Mouse (Mus musculus) forebrain, embryonic 12.5 days (tissue): ENCODE results near the gene Anapc11. TPM values are rescaled to one million over a fixed set of nuclear protein-coding genes. Genes with fewer than 3 reads are reported as not detected.
A peak's percentile ranks its signal among the peaks of the same experiment; 100 is the strongest.
"Not testable (repeated sequence)": the region's sequence is repeated elsewhere in the genome, so short reads cannot be mapped to it uniquely, and the experiment has no call there.

Experiments used
- ATAC-seq: fragments of 200-750 bp; cut with Nextera tagmentation; 2 replicates; pipeline ENCODE4 v1.8.0; 2017; ENCODE audit warnings: moderate TSS enrichment; ENCODE audit not compliant: low FRiP score
- H3K27ac ChIP-seq: fragments of 300-500 bp; sonication (generic); 2 replicates; pipeline ENCODE4 v1.5.1; 2016; ENCODE audit warnings: mild to moderate bottlenecking
- H3K27me3 ChIP-seq: fragments of 300-500 bp; sonication (generic); 2 replicates; pipeline ENCODE4 v1.6.1; 2016; ENCODE audit warnings: mild to moderate bottlenecking
- H3K36me3 ChIP-seq: fragments of 300-500 bp; sonication (generic); replicated peaks from 2 replicates; pipeline ENCODE4 v1.6.1; 2016; ENCODE audit warnings: mild to moderate bottlenecking
- H3K4me1 ChIP-seq: fragments of 300-500 bp; sonication (generic); 2 replicates; pipeline ENCODE4 v1.6.1; 2016
- H3K4me2 ChIP-seq: fragments of 300-500 bp; sonication (generic); 2 replicates; pipeline ENCODE4 v1.6.1; 2016; ENCODE audit warnings: mild to moderate bottlenecking, moderate library complexity
- H3K4me3 ChIP-seq: fragments of 300-500 bp; sonication (generic); replicated peaks from 2 replicates; pipeline ENCODE4 v1.5.1; 2016; ENCODE audit warnings: mild to moderate bottlenecking
- H3K9ac ChIP-seq: fragments of 300-500 bp; sonication (generic); 2 replicates; pipeline ENCODE4 v1.6.1; 2016; ENCODE audit warnings: mild to moderate bottlenecking
- H3K9me3 ChIP-seq: fragments of 300-500 bp; sonication (generic); 2 replicates; pipeline ENCODE4 v1.6.1; 2016
- WGBS: fragments of 180-500 bp; shearing (Covaris S2); methylation state at CpG from one replicate; pipeline ENCODE4 v1.1.7; 2016; 5-methylcytosine and 5-hydroxymethylcytosine counted together
- polyA plus RNA-seq: library from polyadenylated mRNA; unstranded; fragments of >200 nt; fragmentation: Nextera tagmentation; extraction: Ambion mirVana; gene quantifications from 2 replicates; pipeline ENCODE4 v1.2.1, GENCODE M21; 2016

Anapc11 gene
- polyA plus RNA-seq, 1 experiment from 2014 or later = 186 TPM

DNA sequence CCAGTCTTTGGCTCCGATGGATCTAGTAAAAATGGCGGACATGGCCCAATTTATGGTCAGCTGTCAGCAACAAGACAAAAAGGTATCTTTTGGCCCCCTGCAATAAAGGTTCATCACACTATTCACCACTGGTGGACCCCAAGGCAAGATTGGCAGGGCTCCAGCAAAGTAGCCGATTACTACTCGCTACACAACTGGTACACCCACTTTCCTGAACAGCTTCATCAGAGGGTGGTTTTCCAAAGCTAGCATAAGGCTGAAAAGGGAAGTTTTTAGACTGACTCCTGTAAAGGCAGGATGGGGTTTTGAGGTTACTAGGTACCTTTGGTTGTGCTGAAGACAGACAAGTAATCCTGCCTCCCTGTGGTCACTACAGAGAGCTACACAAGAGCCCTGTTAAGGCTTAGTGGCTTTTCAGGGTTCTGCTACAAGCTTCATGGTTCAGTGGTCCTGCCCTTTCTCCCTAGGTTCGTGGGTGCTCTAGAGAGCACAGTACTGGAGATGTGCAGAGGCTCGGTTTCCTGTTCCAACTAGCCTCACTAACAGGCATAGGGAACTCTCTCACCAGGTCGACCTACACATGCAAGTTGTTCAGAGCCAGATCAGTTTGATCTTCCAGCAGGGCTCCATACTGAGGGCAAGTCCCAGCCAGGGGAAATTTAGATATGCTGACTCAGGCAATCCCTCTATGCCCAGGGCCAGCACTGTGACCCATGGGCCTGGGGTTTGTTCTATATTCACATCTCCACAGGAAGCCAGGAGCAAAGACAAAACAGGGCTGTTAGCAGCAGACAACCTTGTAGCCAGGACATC lies 20.8 kb upstream of the Anapc11 start:
- H3K4me3 ChIP-seq = no peak overlapping the region
- H3K9ac ChIP-seq = peak overlapping the region; percentile 1; the same call in 1 of the 2 replicates
- ATAC-seq = no peak
- H3K4me1 ChIP-seq = peaks cover 37% of the 10 kb centered on the region
- peak overlapping the region; percentile 36; the same call in 1 of the 2 replicates for H3K27ac ChIP-seq
- 82% methylated on average over 7 of the region's 7 CpGs for WGBS
- no peaks in the 10 kb centered on the region for H3K27me3 ChIP-seq
- H3K36me3 ChIP-seq = peaks cover 31% of the 10 kb centered on the region
- no peak overlapping the region for H3K4me2 ChIP-seq
- no peaks in the 10 kb centered on the region for H3K9me3 ChIP-seq

DNA sequence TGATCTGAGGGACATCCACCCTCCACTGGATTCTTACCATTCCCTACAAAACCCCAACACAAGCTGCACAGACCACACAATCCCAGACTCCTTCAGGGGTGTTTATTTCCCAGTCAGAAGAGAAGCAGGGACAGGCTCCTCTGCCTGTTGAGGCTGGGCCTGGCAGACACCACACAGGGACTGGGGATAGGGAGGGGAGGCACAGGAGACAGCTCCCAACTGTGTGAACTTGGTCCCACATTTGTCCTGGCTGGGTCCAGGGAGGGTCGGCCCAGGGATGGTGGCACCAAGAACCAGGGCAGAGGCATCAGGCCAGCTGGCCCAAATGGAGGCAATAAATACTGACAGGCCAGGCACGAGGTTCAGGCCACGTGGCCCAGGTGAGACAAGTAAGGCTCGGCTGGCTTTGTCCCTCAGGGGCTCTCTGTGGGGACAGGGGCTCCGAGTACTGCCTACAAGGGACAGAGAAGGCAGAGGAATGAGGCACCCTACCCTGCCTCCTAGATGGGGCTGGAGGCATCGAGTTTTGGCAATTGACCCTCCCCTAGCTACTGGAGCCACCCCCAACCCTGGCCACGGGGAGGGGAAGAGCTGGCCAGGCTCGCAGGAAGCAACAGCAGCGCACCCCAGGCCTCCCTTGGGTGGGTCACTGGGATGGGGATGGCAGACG lies 20.1 kb upstream of the Anapc11 start:
- no peaks in the 10 kb centered on the region for H3K9me3 ChIP-seq
- no peaks in the 10 kb centered on the region for H3K27me3 ChIP-seq
- no peak for ATAC-seq
- H3K4me1 ChIP-seq = peaks cover 37% of the 10 kb centered on the region
- H3K4me3 ChIP-seq = no peak overlapping the region
- WGBS = 90% methylated on average over 10 of the region's 10 CpGs
- peaks cover 31% of the 10 kb centered on the region for H3K36me3 ChIP-seq
- H3K27ac ChIP-seq = 0 out of 2 replicates have a peak overlapping the region, but pooled peaks have one; percentile 13
- H3K9ac ChIP-seq = peak overlapping the region; percentile 1; the same call in 1 of the 2 replicates
- no peak overlapping the region for H3K4me2 ChIP-seq

- ATAC-seq = no peak
These were observed 19.5 kb upstream of the Anapc11 start for GRCm38 (mm10) chr11:120578694-120579243.

DNA sequence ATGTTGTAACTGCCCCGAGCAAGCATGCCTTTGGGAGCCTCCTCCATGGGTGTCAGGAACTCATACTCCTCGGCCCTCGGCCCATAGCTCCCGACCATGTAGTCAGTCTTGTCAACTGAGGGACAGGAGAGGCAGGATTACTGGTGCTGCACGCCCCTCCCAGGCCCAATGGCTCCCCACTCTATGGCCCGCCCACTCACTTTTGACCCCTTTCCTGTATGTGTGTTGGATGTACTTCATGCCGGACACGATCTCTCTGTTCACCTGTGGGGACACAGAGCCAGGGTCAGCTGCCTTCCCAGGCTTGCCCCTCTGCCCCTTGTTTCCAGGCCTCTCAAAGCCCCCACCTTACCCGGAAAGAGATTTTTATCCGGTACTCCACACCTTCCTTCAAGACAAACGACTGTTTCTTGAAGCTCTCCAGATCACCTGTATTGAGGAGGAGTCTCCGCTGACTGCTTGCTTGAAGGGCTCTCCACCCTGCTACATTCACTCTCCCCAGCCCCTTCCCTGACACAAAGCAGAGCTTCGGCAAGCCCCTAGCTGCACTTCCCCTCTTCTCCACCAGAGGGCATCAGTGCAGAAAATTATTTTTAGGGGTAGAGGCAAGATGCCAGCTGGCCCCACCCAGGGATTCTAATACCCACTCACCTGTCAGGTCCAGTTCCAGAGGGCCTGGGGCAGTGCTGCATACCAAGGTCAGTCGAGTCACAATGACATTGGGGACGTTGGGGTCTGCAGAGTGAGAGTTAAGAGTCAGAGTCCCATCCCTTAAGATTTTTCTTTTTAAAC lies 18.7 kb upstream of the Anapc11 start:
- 66% methylated on average over 15 of the region's 15 CpGs for WGBS

More at GRCm38 (mm10) chr11:120578694-120579243, 19.5 kb upstream of the Anapc11 start:
- Histone ChIP-seq H3K9me3 (0 out of 2 replicates have a peak, but pooled peaks cover 1% of the 10 kb centered on the region), H3K4me3 (no peak overlapping the region), H3K27me3 (no peaks in the 10 kb centered on the region), H3K27ac (0 out of 2 replicates have a peak overlapping the region, but pooled peaks have one; percentile 60), H3K4me2 (no peak overlapping the region), H3K9ac (no peak overlapping the region), H3K36me3 (peaks cover 36% of the 10 kb centered on the region), H3K4me1 (peaks cover 36% of the 10 kb centered on the region)
- WGBS = 87% methylated on average over 11 of the region's 11 CpGs

GRCm38 (mm10) chr11:120580190-120580589 lies 18.0 kb upstream of the Anapc11 start:
- 63% methylated on average over 7 of the region's 7 CpGs for WGBS
- H3K9me3 ChIP-seq = 0 out of 2 replicates have a peak, but pooled peaks cover 4% of the 10 kb centered on the region
- peaks cover 48% of the 10 kb centered on the region for H3K36me3 ChIP-seq
- H3K27ac ChIP-seq = peak overlapping the region; percentile 93
- peak overlapping the region; percentile 96 for H3K4me3 ChIP-seq
- peaks cover 25% of the 10 kb centered on the region for H3K4me1 ChIP-seq
- no peaks in the 10 kb centered on the region for H3K27me3 ChIP-seq
- peak overlapping the region; percentile 99 for H3K4me2 ChIP-seq
- H3K9ac ChIP-seq = peak overlapping the region; percentile 94
- no peak for ATAC-seq

More for the DNA sequence above, 18.7 kb upstream of the Anapc11 start:
- H3K36me3 ChIP-seq = peaks cover 43% of the 10 kb centered on the region
- H3K4me2 ChIP-seq = peak overlapping the region; percentile 99
- peaks cover 29% of the 10 kb centered on the region for H3K4me1 ChIP-seq
- peak overlapping the region; percentile 96 for H3K4me3 ChIP-seq
- peak overlapping the region; percentile 94; the same call in 1 of the 2 replicates for H3K9ac ChIP-seq
- peak; percentile 31 for ATAC-seq
- H3K27ac ChIP-seq = peak overlapping the region; percentile 93
- 0 out of 2 replicates have a peak, but pooled peaks cover 4% of the 10 kb centered on the region for H3K9me3 ChIP-seq
- H3K27me3 ChIP-seq = no peaks in the 10 kb centered on the region

- WGBS = 1% methylated on average over 43 of the region's 44 CpGs
- Histone ChIP-seq H3K4me2 (peak overlapping the region; percentile 99), H3K9me3 (0 out of 2 replicates have a peak, but pooled peaks cover 4% of the 10 kb centered on the region), H3K4me1 (peaks cover 25% of the 10 kb centered on the region), H3K36me3 (peaks cover 55% of the 10 kb centered on the region), H3K9ac (peak overlapping the region; percentile 94), H3K27ac (peak overlapping the region; percentile 93), H3K4me3 (peak overlapping the region; percentile 96), H3K27me3 (no peaks in the 10 kb centered on the region)
- peak; percentile 55 for ATAC-seq
These were observed 17.3 kb upstream of the Anapc11 start for GRCm38 (mm10) chr11:120580871-120581331.

GRCm38 (mm10) chr11:120581490-120582267 lies 16.5 kb upstream of the Anapc11 start, which contains the start of gene Arhgdia:
TSS of gene Arhgdia (minus strand) at chr11:120581624.
- H3K27ac ChIP-seq = peak within 1 kb of the TSS; percentile 93
- H3K9ac ChIP-seq = peak within 1 kb of the TSS; percentile 94
- WGBS = 4% methylated on average over 70 of the region's 75 CpGs
- no peaks in the 10 kb centered on the region for H3K27me3 ChIP-seq
- H3K4me2 ChIP-seq = peak within 1 kb of the TSS; percentile 99
- 0 out of 2 replicates have a peak, but pooled peaks cover 4% of the 10 kb centered on the region for H3K9me3 ChIP-seq
- peaks cover 25% of the 10 kb centered on the region for H3K4me1 ChIP-seq
- H3K36me3 ChIP-seq = peaks cover 62% of the 10 kb centered on the region
- peak; percentile 65 for ATAC-seq
- peak within 1 kb of the TSS; percentile 96 for H3K4me3 ChIP-seq

GRCm38 (mm10) chr11:120582268-120582981 lies 15.8 kb upstream of the Anapc11 start:
- H3K4me1 ChIP-seq = peaks cover 25% of the 10 kb centered on the region
- 77% methylated on average over 8 of the region's 8 CpGs for WGBS
- H3K4me3 ChIP-seq = peak overlapping the region; percentile 96
- H3K9me3 ChIP-seq = 0 out of 2 replicates have a peak, but pooled peaks cover 4% of the 10 kb centered on the region
- peaks cover 62% of the 10 kb centered on the region for H3K36me3 ChIP-seq
- H3K4me2 ChIP-seq = peak overlapping the region; percentile 99
- H3K9ac ChIP-seq = peak overlapping the region; percentile 94
- H3K27ac ChIP-seq = peak overlapping the region; percentile 93
- no peak for ATAC-seq
- H3K27me3 ChIP-seq = no peaks in the 10 kb centered on the region

GRCm38 (mm10) chr11:120582982-120583293 lies 15.3 kb upstream of the Anapc11 start:
- WGBS = 94% methylated on average over 2 of the region's 2 CpGs
- not testable (repeated sequence) for H3K9ac ChIP-seq, H3K9me3 ChIP-seq, H3K4me3 ChIP-seq, H3K4me2 ChIP-seq, ATAC-seq, H3K27ac ChIP-seq, H3K27me3 ChIP-seq
- Histone ChIP-seq H3K36me3 (peaks cover 62% of the 10 kb centered on the region), H3K4me1 (peaks cover 25% of the 10 kb centered on the region)

GRCm38 (mm10) chr11:120583937-120584336 lies 14.3 kb upstream of the Anapc11 start:
- Histone ChIP-seq H3K27ac (no peak overlapping the region), H3K27me3 (no peaks in the 10 kb centered on the region), H3K4me2 (no peak overlapping the region), H3K9me3 (0 out of 2 replicates have a peak, but pooled peaks cover 4% of the 10 kb centered on the region), H3K9ac (no peak overlapping the region), H3K4me3 (no peak overlapping the region), H3K36me3 (peaks cover 62% of the 10 kb centered on the region), H3K4me1 (peaks cover 25% of the 10 kb centered on the region)
- 100% methylated on average over 1 of the region's 1 CpGs for WGBS
- no peak for ATAC-seq
